Mouse (Mus musculus) G1E (cell line): Measurements from ENCODE around the gene Cdc27. TPM values are rescaled to one million over a fixed set of nuclear protein-coding genes. Genes with fewer than 3 reads are reported as not detected.

Source experiments
- ATAC-seq: 2 replicates; pipeline ENCODE4 v1.8.0; 2016; ENCODE audit warnings: mild to moderate bottlenecking; ENCODE audit not compliant: insufficient number of reproducible peaks, poor library complexity, low FRiP score, severe bottlenecking; ENCODE audit errors: extremely low read depth
- DNase-seq: peaks from one replicate; pipeline ENCODE4 v3.0.0; 2012; ENCODE audit warnings: low spot score
- H3K27me3 ChIP-seq: 2 replicates; pipeline ENCODE4 v1.6.1; 2012; ENCODE audit warnings: mild to moderate bottlenecking, low read length, inconsistent platforms; ENCODE audit not compliant: insufficient read depth
- H3K36me3 ChIP-seq: replicated peaks from 2 replicates; pipeline ENCODE3; 2012; ENCODE audit warnings: mild to moderate bottlenecking, inconsistent platforms
- H3K4me1 ChIP-seq: 2 replicates; pipeline ENCODE4 v1.6.1; 2012; ENCODE audit warnings: low read depth, low read length, inconsistent platforms, mixed read lengths; ENCODE audit not compliant: insufficient read depth
- H3K4me3 ChIP-seq: 2 replicates; pipeline ENCODE4 v1.5.1; 2012; ENCODE audit warnings: low read depth, mild to moderate bottlenecking, inconsistent platforms, low read length, moderate library complexity, mixed read lengths
- H3K9me3 ChIP-seq: replicated peaks from 2 replicates; pipeline ENCODE4 v1.6.1; 2012; ENCODE audit warnings: inconsistent platforms
- CTCF ChIP-seq: IDR thresholded peaks from 2 replicates; pipeline ENCODE4 v1.5.1; 2012; ENCODE audit warnings: low read depth, low read length, inconsistent platforms, mixed read lengths
- GATA1 ChIP-seq: IDR thresholded peaks from 2 replicates; pipeline ENCODE4 v1.6.1; 2012; ENCODE audit warnings: borderline replicate concordance, low read length, inconsistent platforms, mixed read lengths
- GATA2 ChIP-seq: IDR thresholded peaks from 2 replicates; pipeline ENCODE4 v1.6.1; 2012; ENCODE audit warnings: low read depth, low read length, inconsistent platforms, borderline replicate concordance
- POLR2AphosphoS5 ChIP-seq: IDR thresholded peaks from 2 replicates; pipeline ENCODE4 v1.6.1; 2012; ENCODE audit warnings: low read depth, low read length, inconsistent platforms; ENCODE audit not compliant: insufficient replicate concordance
- TAL1 ChIP-seq: conservative IDR thresholded peaks from 2 replicates; pipeline ENCODE4 v1.6.1; 2012; ENCODE audit warnings: low read depth, low read length, inconsistent platforms, mixed read lengths
- polyA plus RNA-seq: library from polyadenylated mRNA; stranded (reverse); fragments of >175 nt; gene quantifications from 2 replicates; pipeline ENCODE4 v1.2.3, GENCODE M21; 2012
- total RNA-seq, 2 experiments: library from RNA; stranded (forward) in 1 of 2; stranded (reverse) in 1 of 2; fragments of 200-1000 nt in 1 of 2; fragments of >200 nt in 1 of 2; fragmentation: Nextera tagmentation in 1 of 2; gene quantifications; 2 replicates each; pipeline ENCODE4 v1.2.3; 2014 to 2017

Cdc27 gene
- total and polyA plus RNA-seq, 3 experiments, result 5.3 to 158 (median 61.8) TPM

- no peaks in the 10 kb centered on the region for H3K4me1 ChIP-seq
- H3K9me3 ChIP-seq, result no peaks in the 10 kb centered on the region
- peaks cover 91% of the 10 kb centered on the region for H3K36me3 ChIP-seq
- no peak for ATAC-seq
- H3K4me3 ChIP-seq, result no peak overlapping the region
- DNase-seq, result no peak
- no peak for TF ChIP-seq TAL1
- TF ChIP-seq GATA2, result no peak
- no peak for TF ChIP-seq CTCF
- TF ChIP-seq GATA1, result no peak
- TF ChIP-seq POLR2AphosphoS5, result no peak
- no peaks in the 10 kb centered on the region for H3K27me3 ChIP-seq
These were observed 38.0 kb downstream of the Cdc27 start for GRCm38 (mm10) chr11:104512436-104512835.

- TF ChIP-seq GATA2 (no peak), CTCF (no peak), TAL1 (no peak), GATA1 (no peak), POLR2AphosphoS5 (no peak)
- Histone ChIP-seq H3K27me3 (no peaks in the 10 kb centered on the region), H3K9me3 (no peaks in the 10 kb centered on the region), H3K4me3 (no peak overlapping the region), H3K4me1 (no peaks in the 10 kb centered on the region), H3K36me3 (peaks cover 90% of the 10 kb centered on the region)
- DNase-seq (no peak), ATAC-seq (no peak)
These were observed 39.8 kb downstream of the Cdc27 start for GRCm38 (mm10) chr11:104510606-104511005.

GRCm38 (mm10) chr11:104508455-104508854, 42.0 kb downstream of the Cdc27 start:
- DNase-seq, result no peak
- no peak for ATAC-seq
- TF ChIP-seq POLR2AphosphoS5 (no peak), GATA1 (no peak), CTCF (no peak), GATA2 (no peak), TAL1 (no peak)
- Histone ChIP-seq H3K27me3 (no peaks in the 10 kb centered on the region), H3K4me3 (no peak overlapping the region), H3K4me1 (no peaks in the 10 kb centered on the region), H3K36me3 (peaks cover 86% of the 10 kb centered on the region), H3K9me3 (no peaks in the 10 kb centered on the region)

GRCm38 (mm10) chr11:104488292-104488691, 62.1 kb downstream of the Cdc27 start:
- Histone ChIP-seq H3K4me3 (no peak overlapping the region), H3K4me1 (no peaks in the 10 kb centered on the region; the same call in 1 of the 2 replicates), H3K9me3 (peaks cover 10% of the 10 kb centered on the region), H3K36me3 (no peaks in the 10 kb centered on the region), H3K27me3 (peaks cover 8% of the 10 kb centered on the region)
- ATAC-seq, result no peak
- no peak for DNase-seq
- TF ChIP-seq POLR2AphosphoS5 (no peak), TAL1 (no peak), CTCF (no peak), GATA2 (no peak), GATA1 (no peak)

DNA sequence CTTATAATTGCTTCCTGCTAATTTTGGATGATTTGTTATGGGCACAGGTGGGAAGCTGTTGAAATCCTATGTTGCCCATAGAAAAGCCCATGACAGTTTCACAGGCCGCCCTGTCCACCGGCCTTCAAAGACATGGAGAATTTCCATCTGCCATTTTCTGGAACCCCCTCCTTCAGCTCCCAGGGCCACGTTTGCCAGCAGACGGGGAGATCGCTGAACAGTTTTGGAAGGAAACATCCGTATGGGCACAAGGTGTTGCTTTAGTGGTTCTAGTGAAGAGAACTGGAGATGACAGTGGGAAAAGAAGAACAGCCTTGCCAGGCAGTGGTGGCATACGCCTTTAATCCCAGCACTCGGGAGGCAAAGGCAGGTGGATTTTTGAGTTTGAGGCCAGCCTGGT, 68.4 kb downstream of the Cdc27 start:
- Histone ChIP-seq H3K4me1 (no peaks in the 10 kb centered on the region), H3K27me3 (peaks cover 14% of the 10 kb centered on the region), H3K9me3 (peaks cover 10% of the 10 kb centered on the region), H3K4me3 (no peak overlapping the region), H3K36me3 (no peaks in the 10 kb centered on the region)
- no peak for DNase-seq
- no peak for ATAC-seq
- TF ChIP-seq TAL1 (no peak), GATA2 (no peak), CTCF (no peak), GATA1 (no peak), POLR2AphosphoS5 (no peak)

GRCm38 (mm10) chr11:104479505-104479904, 70.9 kb downstream of the Cdc27 start:
- TF ChIP-seq CTCF, result no peak
- TF ChIP-seq POLR2AphosphoS5, result no peak
- no peak for TF ChIP-seq GATA2
- no peak for TF ChIP-seq GATA1
- no peak for TF ChIP-seq TAL1
- no peak overlapping the region for H3K4me3 ChIP-seq
- no peak for DNase-seq
- no peaks in the 10 kb centered on the region for H3K36me3 ChIP-seq
- no peak for ATAC-seq
- H3K4me1 ChIP-seq, result no peaks in the 10 kb centered on the region
- peaks cover 21% of the 10 kb centered on the region for H3K27me3 ChIP-seq
- no peaks in the 10 kb centered on the region for H3K9me3 ChIP-seq
